Mouse (Mus musculus): ENCODE measurements at regions not wholly inside any gene's neighbourhood (a gene's known extent, or its start where the extent isn't known, plus 50 kb on each side); places are given as distances from the start of the nearest gene placed in this dataset.

GRCm38 (mm10) chr12:71386251-71386650, 76.6 kb downstream of the Dact1 start:
- TF ChIP-seq POLR2A (IDR thresholded peaks at IDR 0.05; ENCODE audit: control insufficient read depth, extremely low read depth, insufficient read depth, low read length, poor library complexity) (no peak), CTCF (IDR thresholded peaks at IDR 0.05; ENCODE audit: borderline replicate concordance, control insufficient read depth, extremely low read depth, insufficient read depth, low read length, poor library complexity) (no peak)
